Mouse (Mus musculus) ovary, adult 18-20 months (tissue): ENCODE data around the gene Fam204a.

ENCODE experiments used
- DNase-seq: peaks from one replicate; pipeline ENCODE4 v3.0.0; 2022; ENCODE audit warnings: low spot score, mixed read lengths

Gene Fam204a

GRCm38 (mm10) chr19:60160611-60161274, 65.8 kb downstream of the Fam204a start:
- no peak for DNase-seq

- DNase-seq, result no peak
Observed at GRCm38 (mm10) chr19:60159827-60160226, 66.7 kb downstream of the Fam204a start.

- no peak for DNase-seq
Observed at GRCm38 (mm10) chr19:60155266-60155665, 71.2 kb downstream of the Fam204a start.

GRCm38 (mm10) chr19:60153096-60153495, 73.4 kb downstream of the Fam204a start:
- no peak for DNase-seq

GRCm38 (mm10) chr19:60150056-60150455, 76.4 kb downstream of the Fam204a start:
- no peak for DNase-seq

- DNase-seq, result no peak
Observed at GRCm38 (mm10) chr19:60149078-60149960, 77.2 kb downstream of the Fam204a start.
